Mouse (Mus musculus) cerebellum, adult 2 months (tissue): ENCODE results near the gene Med29. TPM values are rescaled to one million over a fixed set of nuclear protein-coding genes. Genes with fewer than 3 reads are reported as not detected.

Experiments
- DNase-seq, 2 experiments: peaks; one replicate each; pipeline ENCODE4 v3.0.0; 2021
- H3K27ac ChIP-seq: fragments of 200-500 bp; 2 replicates; pipeline ENCODE4 v1.5.1; 2012; ENCODE audit warnings: low read length, control low read depth, inconsistent platforms; ENCODE audit not compliant: insufficient read depth
- H3K27me3 ChIP-seq: fragments of 200-500 bp; 2 replicates; pipeline ENCODE4 v1.6.1; 2012; ENCODE audit warnings: inconsistent platforms, mild to moderate bottlenecking, low read length, moderate library complexity; ENCODE audit not compliant: control insufficient read depth, insufficient read depth
- H3K4me1 ChIP-seq: fragments of 200-500 bp; 2 replicates; pipeline ENCODE4 v1.6.1; 2011; ENCODE audit warnings: low read length; ENCODE audit not compliant: control insufficient read depth, insufficient read depth
- H3K4me3 ChIP-seq: fragments of 200-500 bp; replicated peaks from 2 replicates; pipeline ENCODE3; 2011; ENCODE audit warnings: mild to moderate bottlenecking, low read depth, low read length, control low read depth; ENCODE audit not compliant: insufficient read depth
- CTCF ChIP-seq: fragments of 200-500 bp; IDR thresholded peaks from 2 replicates; pipeline ENCODE4 v1.5.1; 2011; ENCODE audit warnings: low read depth, mild to moderate bottlenecking, control low read depth, low read length, moderate library complexity, borderline replicate concordance; ENCODE audit not compliant: insufficient read depth
- POLR2A ChIP-seq: fragments of 200-500 bp; IDR thresholded peaks from 2 replicates; pipeline ENCODE4 v1.6.1; 2011; ENCODE audit warnings: low read length, control low read depth, borderline replicate concordance; ENCODE audit not compliant: insufficient read depth
- WGBS: fragments of 180-500 bp; shearing (Covaris S2); methylation state at CpG from one replicate; pipeline ENCODE4 v1.1.7; 2018; 5-methylcytosine and 5-hydroxymethylcytosine counted together
- polyA plus RNA-seq: library from polyadenylated mRNA; depleted of rRNA; stranded (reverse); fragments of >200 nt; gene quantifications from 2 replicates; pipeline ENCODE4 v1.2.3, GENCODE M21; 2012

The Med29 gene
- polyA plus RNA-seq, 1 experiment, result 49.5 TPM

DNA sequence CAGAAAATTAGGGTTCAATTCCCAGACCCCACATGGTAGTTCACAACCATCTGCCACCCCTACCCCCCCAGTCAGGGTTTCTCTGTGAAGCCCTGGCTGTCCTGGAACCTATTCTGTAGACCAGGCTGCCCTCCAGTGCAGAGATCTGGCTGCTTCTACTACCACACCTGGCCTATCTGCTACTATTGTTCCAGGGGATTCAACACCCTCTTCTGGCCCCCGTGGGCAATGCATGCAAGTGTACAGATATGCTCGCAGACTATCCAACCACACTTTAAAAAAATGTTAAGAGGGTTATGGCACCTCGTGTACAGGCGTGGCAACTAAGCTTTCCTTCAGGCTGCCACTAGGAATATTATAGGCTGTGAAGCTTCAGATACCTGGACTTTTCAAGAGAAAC is 20.3 kb upstream of the Med29 start:
- H3K27me3 ChIP-seq, result no peaks in the 10 kb centered on the region
- H3K4me3 ChIP-seq, result no peak overlapping the region
- 88% methylated on average over 4 of the region's 4 CpGs for WGBS
- DNase-seq, result no peak
- no peaks in the 10 kb centered on the region for H3K4me1 ChIP-seq
- H3K27ac ChIP-seq, result no peak overlapping the region
- TF ChIP-seq POLR2A, result no peak
- no peak for TF ChIP-seq CTCF

GRCm38 (mm10) chr7:28410841-28411475 is 18.4 kb upstream of the Med29 start:
- no peak overlapping the region for H3K27ac ChIP-seq
- no peaks in the 10 kb centered on the region for H3K4me1 ChIP-seq
- no peak for TF ChIP-seq CTCF
- no peak for TF ChIP-seq POLR2A
- WGBS, result 60% methylated on average over 3 of the region's 3 CpGs
- DNase-seq, result peak in 1 of 2 experiments; percentile 38
- no peak overlapping the region for H3K4me3 ChIP-seq
- no peaks in the 10 kb centered on the region for H3K27me3 ChIP-seq

GRCm38 (mm10) chr7:28401942-28402341 is 9.4 kb upstream of the Med29 start:
- H3K27me3 ChIP-seq, result no peaks in the 10 kb centered on the region
- H3K27ac ChIP-seq, result no peak overlapping the region
- no peak for TF ChIP-seq POLR2A
- TF ChIP-seq CTCF, result no peak
- DNase-seq, result no peak
- WGBS, result 58% methylated on average over 3 of the region's 3 CpGs
- H3K4me1 ChIP-seq, result no peaks in the 10 kb centered on the region
- H3K4me3 ChIP-seq, result no peak overlapping the region

- WGBS, result 100% methylated on average over 1 of the region's 1 CpGs
- TF ChIP-seq CTCF, result no peak
- TF ChIP-seq POLR2A, result no peak
- DNase-seq, result no peak
- Histone ChIP-seq H3K4me1 (no peaks in the 10 kb centered on the region), H3K27ac (no peak overlapping the region), H3K4me3 (no peak overlapping the region), H3K27me3 (no peaks in the 10 kb centered on the region)
Observed at GRCm38 (mm10) chr7:28401030-28401429, 8.5 kb upstream of the Med29 start.

DNA sequence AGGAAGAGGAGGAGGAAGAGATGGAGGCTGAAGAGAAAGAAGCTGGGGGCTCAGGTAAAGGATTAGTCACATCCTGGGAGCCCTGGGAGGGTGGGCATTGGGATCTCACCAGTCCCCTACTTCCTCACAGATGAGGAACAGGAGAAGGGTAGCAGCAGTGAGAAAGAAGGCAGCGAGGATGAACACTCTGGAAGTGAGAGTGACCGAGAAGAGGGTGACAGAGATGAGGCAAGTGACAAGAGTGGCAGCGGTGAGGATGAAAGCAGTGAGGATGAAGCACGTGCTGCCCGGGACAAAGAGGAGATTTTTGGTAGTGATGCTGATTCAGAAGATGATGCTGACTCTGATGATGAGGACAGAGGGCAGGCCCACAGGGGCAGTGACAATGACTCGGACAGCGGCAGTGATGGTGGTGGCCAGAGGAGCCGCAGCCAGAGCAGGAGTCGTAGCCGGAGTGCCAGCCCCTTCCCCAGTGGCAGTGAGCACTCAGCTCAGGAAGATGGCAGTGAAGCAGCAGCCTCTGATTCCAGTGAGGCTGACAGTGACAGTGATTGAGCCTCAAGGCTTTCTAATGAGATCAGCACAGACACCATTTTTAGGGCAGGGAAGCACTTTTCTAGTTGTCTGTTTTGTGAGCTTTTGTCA is 6.3 kb upstream of the Med29 start:
- Histone ChIP-seq H3K27ac (no peak overlapping the region), H3K4me3 (no peak overlapping the region), H3K27me3 (no peaks in the 10 kb centered on the region), H3K4me1 (no peaks in the 10 kb centered on the region)
- DNase-seq, result no peak
- no peak for TF ChIP-seq POLR2A
- no peak for TF ChIP-seq CTCF
- WGBS, result 85% methylated on average over 10 of the region's 10 CpGs

DNA sequence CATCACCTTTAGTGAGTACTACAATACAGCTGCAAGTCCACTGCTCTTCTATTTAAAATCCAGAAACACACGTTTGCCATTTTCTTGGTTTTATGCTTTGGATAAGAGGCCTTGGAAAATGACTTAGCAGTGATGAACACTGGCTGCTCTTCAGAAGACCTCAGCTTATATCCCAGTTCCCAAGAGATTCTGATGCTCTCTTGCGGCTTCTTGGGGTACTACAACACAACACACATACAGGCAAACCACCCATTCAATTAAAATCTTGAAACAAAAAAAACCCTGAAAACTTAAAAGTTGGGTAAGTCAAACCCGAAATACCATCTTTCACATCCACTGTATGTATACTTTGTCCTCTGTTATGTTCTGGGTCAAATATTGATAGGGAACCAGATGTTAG is 5.5 kb upstream of the Med29 start:
- H3K4me1 ChIP-seq, result no peaks in the 10 kb centered on the region
- H3K4me3 ChIP-seq, result no peak overlapping the region
- 54% methylated on average over 3 of the region's 3 CpGs for WGBS
- TF ChIP-seq CTCF, result no peak
- no peak for DNase-seq
- H3K27me3 ChIP-seq, result no peaks in the 10 kb centered on the region
- no peak overlapping the region for H3K27ac ChIP-seq

GRCm38 (mm10) chr7:28395425-28395824 is 2.9 kb upstream of the Med29 start:
- no peak for DNase-seq
- Histone ChIP-seq H3K4me1 (no peaks in the 10 kb centered on the region), H3K27me3 (no peaks in the 10 kb centered on the region), H3K27ac (no peak overlapping the region), H3K4me3 (no peak overlapping the region)
- TF ChIP-seq CTCF, result no peak
- no peak for TF ChIP-seq POLR2A
- WGBS, result 95% methylated on average over 4 of the region's 4 CpGs

DNA sequence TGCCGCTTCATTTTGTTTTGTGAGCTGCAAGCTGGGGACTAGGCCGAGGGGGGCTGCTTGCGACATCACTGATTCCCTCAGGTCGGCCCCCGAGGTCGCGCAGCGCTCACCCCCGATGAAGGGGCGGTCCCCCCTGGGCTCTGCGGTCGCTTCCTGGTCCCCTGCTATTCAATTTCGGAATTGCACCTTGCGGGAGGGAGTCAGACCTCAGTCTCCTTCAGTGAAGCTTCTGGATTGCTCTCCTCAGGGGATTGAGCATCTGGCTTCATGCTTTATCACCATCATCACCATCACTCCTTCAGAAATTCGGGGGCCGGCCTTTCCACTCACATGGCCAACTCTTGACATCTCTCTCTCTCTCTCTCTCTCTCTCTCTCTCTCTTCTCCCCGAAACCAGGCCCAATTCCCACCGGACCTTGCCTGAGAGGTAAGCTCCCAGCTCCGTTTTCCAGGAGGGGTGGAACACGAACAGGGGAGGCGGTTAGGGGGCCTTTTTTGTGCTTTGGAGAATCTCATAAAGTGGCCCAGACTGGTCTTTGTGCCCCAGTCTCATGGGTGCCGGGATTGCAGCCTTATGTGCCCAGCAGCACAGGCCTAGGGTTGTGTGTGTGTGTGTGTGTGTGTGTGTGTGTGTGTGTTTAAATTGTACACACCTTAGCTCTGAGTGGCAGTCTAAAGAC is 904 bp upstream of the Med29 start:
- 4% methylated on average over 22 of the region's 22 CpGs for WGBS
- Histone ChIP-seq H3K4me3 (peak overlapping the region; percentile 76), H3K4me1 (no peaks in the 10 kb centered on the region), H3K27ac (peak overlapping the region; percentile 24), H3K27me3 (no peaks in the 10 kb centered on the region)
- no peak for DNase-seq
- TF ChIP-seq CTCF (no peak), POLR2A (no peak)
